Mouse (Mus musculus) heart, embryonic 12.5 days (tissue): ENCODE data around the gene Gcc1. TPM values are rescaled to one million over a fixed set of nuclear protein-coding genes. Genes with fewer than 3 reads are reported as not detected.

ENCODE experiments used
- ATAC-seq: fragments of 200-750 bp; cut with Nextera tagmentation; 2 replicates; pipeline ENCODE4 v1.8.0; 2017; ENCODE audit warnings: moderate TSS enrichment, moderate library complexity; ENCODE audit not compliant: insufficient number of reproducible peaks, low FRiP score
- H3K27ac ChIP-seq: fragments of 300-500 bp; sonication (generic); 2 replicates; pipeline ENCODE4 v1.5.1; 2016; ENCODE audit warnings: mild to moderate bottlenecking, moderate library complexity; ENCODE audit not compliant: poor library complexity, severe bottlenecking
- H3K27me3 ChIP-seq: fragments of 300-500 bp; sonication (generic); replicated peaks from 2 replicates; pipeline ENCODE4 v1.6.1; 2016; ENCODE audit warnings: mild to moderate bottlenecking, moderate library complexity
- H3K36me3 ChIP-seq: fragments of 300-500 bp; sonication (generic); 2 replicates; pipeline ENCODE4 v1.6.1; 2016; ENCODE audit warnings: mild to moderate bottlenecking, moderate library complexity
- H3K4me1 ChIP-seq: fragments of 300-500 bp; sonication (generic); replicated peaks from 2 replicates; pipeline ENCODE4 v1.6.1; 2016; ENCODE audit warnings: mild to moderate bottlenecking
- H3K4me2 ChIP-seq: fragments of 300-500 bp; sonication (generic); 2 replicates; pipeline ENCODE4 v1.6.1; 2016; ENCODE audit warnings: mild to moderate bottlenecking, moderate library complexity
- H3K4me3 ChIP-seq: fragments of 300-500 bp; sonication (generic); 2 replicates; pipeline ENCODE4 v1.5.1; 2016; ENCODE audit warnings: mild to moderate bottlenecking
- H3K9ac ChIP-seq: fragments of 300-500 bp; sonication (generic); 2 replicates; pipeline ENCODE4 v1.6.1; 2016; ENCODE audit warnings: mild to moderate bottlenecking, moderate library complexity
- H3K9me3 ChIP-seq: fragments of 300-500 bp; sonication (generic); replicated peaks from 2 replicates; pipeline ENCODE4 v1.6.1; 2016; ENCODE audit warnings: mild to moderate bottlenecking, moderate library complexity
- WGBS: fragments of 180-500 bp; shearing (Covaris S2); methylation state at CpG from one replicate; pipeline ENCODE4 v1.1.7; 2016; 5-methylcytosine and 5-hydroxymethylcytosine counted together
- polyA plus RNA-seq: library from polyadenylated mRNA; unstranded; fragments of >200 nt; fragmentation: Nextera tagmentation; extraction: Ambion mirVana; gene quantifications from 2 replicates; pipeline ENCODE4 v1.2.1, GENCODE M21; 2016

Gcc1 gene
- polyA plus RNA-seq, 1 experiment from 2014 or later = 10.1 TPM

DNA sequence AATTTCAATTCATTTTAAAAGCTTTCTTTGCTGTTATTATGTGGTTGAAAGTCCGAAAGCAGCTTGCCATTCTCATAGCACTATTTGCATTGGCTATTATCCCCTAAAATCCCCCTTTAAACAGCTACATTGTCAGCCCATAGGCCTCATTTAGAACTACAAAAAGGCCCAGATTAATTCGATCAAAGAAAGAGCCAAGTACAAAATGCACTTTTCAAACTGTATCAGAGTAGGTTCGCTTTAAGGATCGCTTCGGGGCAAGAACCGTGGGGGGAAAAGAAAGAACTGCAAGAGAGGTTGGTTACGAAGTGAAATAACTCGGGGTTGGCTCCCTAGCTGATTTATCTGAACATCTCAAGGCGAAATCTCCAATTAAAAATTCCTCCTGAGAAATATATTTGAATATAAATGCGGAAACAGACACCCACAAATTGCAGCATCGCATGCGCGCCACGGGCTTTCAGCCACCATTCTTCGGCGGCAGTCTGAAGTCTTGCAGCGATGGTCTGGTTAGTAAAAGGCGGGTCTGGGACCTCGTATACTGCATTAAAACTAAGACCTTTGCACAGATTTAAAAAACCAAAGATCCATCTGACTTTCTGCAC, 31.2 kb downstream of the Gcc1 start:
- peak overlapping the region; percentile 73 for H3K4me2 ChIP-seq
- H3K36me3 ChIP-seq = no peaks in the 10 kb centered on the region
- H3K9me3 ChIP-seq = peaks cover 13% of the 10 kb centered on the region; the same call in 1 of the 2 replicates
- H3K4me3 ChIP-seq = peak overlapping the region; percentile 44
- H3K9ac ChIP-seq = no peak overlapping the region
- H3K4me1 ChIP-seq = 0 out of 2 replicates have a peak, but pooled peaks cover 4% of the 10 kb centered on the region
- no peak overlapping the region for H3K27ac ChIP-seq
- WGBS = 3% methylated on average over 19 of the region's 19 CpGs
- ATAC-seq = no peak
- H3K27me3 ChIP-seq = peaks cover 60% of the 10 kb centered on the region

DNA sequence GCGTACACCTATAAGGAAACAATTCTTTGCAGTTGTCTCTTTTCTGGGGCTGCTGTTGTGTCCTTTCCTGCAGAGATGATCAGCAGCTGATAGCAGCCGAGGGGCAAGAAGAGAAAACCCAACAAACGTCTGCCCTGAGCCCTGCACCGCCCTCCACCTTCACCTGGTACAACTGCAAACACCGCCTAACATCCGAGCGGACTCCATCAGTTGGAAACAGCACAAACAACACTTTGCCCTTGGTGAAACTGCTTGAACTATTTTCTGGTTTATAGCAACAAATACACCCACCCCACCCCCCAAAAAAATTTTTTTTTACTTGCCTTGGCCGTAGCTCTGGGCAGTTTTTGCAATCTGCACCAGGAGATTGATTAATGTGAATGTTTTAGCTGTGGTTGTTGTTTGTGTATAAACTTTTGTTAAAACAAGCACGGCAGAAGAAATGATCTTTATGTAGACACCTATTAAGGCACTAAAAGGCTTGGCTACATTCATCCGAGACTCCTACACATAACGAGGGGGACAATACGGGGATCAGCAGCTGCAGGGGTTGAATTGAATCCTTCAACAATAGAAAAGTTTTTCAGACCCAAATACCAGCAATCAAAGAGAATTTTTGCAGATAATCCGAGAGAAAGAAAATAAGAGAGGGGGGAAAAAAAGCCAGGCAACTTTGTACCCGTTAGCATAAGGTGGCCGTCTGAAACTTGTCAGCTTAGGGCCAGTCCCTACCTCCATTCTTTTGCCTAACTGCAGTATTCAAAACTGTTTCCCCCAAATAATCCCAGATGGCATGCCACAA, 31.9 kb downstream of the Gcc1 start:
- H3K4me2 ChIP-seq = peak overlapping the region; percentile 73
- H3K9ac ChIP-seq = no peak overlapping the region
- H3K4me1 ChIP-seq = 0 out of 2 replicates have a peak, but pooled peaks cover 4% of the 10 kb centered on the region
- H3K27me3 ChIP-seq = peaks cover 61% of the 10 kb centered on the region
- H3K27ac ChIP-seq = no peak overlapping the region
- WGBS = 32% methylated on average over 15 of the region's 15 CpGs
- ATAC-seq = no peak
- H3K36me3 ChIP-seq = no peaks in the 10 kb centered on the region
- H3K4me3 ChIP-seq = peak overlapping the region; percentile 44; the same call in 1 of the 2 replicates
- peaks cover 13% of the 10 kb centered on the region; the same call in 1 of the 2 replicates for H3K9me3 ChIP-seq

DNA sequence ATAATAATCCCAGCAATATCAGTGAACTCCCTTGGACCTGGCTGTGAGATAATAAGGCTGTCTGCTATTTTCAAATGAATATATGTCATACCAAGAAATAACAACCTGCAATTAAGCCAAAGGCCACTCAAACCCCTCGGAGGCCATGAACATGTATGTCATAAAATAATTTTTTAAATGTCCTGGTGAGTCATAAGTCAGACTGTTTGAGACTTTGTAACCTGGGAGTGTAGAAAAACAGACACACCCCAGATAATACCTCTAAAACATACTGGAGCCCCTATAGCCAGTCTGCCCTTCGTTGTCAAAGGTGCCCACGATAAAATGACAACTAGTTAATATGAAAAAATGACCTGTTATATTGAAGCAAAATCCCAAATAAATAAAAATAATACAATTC, 39.2 kb downstream of the Gcc1 start:
- no peak overlapping the region for H3K4me3 ChIP-seq
- no peaks in the 10 kb centered on the region for H3K4me1 ChIP-seq
- 82% methylated on average over 3 of the region's 3 CpGs for WGBS
- H3K27ac ChIP-seq = no peak overlapping the region
- ATAC-seq = no peak
- no peak overlapping the region for H3K9ac ChIP-seq
- H3K9me3 ChIP-seq = no peaks in the 10 kb centered on the region
- H3K4me2 ChIP-seq = no peak overlapping the region
- H3K36me3 ChIP-seq = no peaks in the 10 kb centered on the region
- H3K27me3 ChIP-seq = peaks cover 14% of the 10 kb centered on the region

DNA sequence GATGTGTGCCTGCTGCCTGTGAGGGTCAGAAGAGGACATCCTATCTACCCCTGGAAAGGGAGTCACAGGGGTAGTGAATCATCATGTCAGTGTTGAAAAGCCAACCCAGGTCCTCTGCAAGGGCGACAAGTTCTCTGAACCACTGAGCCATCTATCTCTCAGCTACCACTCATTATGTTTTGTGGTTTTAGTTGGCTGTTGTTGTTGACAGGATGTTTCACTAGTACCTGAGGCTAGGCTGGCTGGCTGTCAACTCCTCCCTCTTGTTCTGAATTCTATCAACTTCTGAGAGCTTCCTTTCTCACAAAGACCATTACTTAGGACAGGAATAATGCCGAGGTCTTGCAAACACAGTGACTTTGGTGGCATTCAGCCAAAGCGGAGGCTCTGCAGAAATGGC, 43.0 kb downstream of the Gcc1 start:
- H3K27me3 ChIP-seq = no peaks in the 10 kb centered on the region
- no peak overlapping the region for H3K4me2 ChIP-seq
- no peaks in the 10 kb centered on the region for H3K9me3 ChIP-seq
- H3K4me3 ChIP-seq = no peak overlapping the region
- 67% methylated on average over 3 of the region's 3 CpGs for WGBS
- no peak for ATAC-seq
- no peak overlapping the region for H3K27ac ChIP-seq
- H3K9ac ChIP-seq = no peak overlapping the region
- no peaks in the 10 kb centered on the region for H3K4me1 ChIP-seq
- no peaks in the 10 kb centered on the region for H3K36me3 ChIP-seq

DNA sequence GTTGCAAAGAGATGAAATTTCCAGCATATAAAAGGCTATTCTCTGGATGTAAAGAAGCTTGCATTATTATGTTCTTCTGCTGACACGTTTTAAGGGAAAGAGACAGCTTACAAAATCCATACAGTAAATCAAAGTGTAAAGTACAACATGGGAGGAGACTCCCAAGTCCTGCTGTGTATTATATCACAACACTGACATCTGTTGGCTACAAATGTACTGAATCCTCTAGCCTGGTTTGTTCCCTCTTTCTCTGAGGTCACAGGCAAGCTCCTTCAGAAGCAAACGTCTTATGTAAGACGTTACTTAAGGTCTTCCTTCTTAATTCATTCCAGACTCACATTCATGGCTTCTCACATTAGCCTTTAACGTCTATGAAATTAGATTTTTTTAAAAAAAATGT, 46.2 kb downstream of the Gcc1 start:
- WGBS = 54% methylated on average over 4 of the region's 4 CpGs
- no peak overlapping the region for H3K4me3 ChIP-seq

DNA sequence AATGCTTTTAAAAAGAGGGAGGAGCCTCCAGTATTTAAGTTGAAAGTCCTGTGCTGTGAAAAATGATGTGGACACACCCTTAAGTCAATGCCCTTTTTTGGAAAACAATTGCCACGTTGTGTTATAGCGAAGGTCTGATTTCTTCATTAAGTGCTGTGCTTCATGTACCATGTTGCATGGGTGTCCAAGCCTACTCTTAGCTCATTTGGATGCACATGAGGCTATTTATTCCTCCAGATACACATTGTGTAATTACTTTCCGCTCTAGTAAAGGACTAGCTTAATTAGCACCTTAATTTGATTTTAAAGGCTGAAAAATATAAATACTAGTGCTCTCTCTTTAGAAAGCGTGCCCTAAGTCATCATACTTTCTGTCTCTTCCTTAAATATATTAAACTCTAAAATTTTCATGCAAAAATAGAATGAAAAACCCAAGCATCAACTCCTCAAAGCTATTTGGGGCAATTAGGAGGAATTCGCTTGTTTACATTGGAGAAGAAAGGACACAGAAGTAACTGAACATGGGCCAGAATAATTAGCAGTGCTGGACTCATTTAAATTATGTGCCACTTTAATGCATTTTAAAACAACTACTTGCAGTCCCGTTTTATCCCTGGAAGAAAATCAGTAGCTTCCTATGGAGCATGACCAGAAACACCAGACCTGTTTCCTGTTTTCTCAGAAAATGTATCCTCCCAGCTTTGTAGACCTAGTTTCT, 58.1 kb downstream of the Gcc1 start:
- ATAC-seq = no peak
- Histone ChIP-seq H3K4me2 (no peak overlapping the region), H3K4me3 (no peak overlapping the region), H3K27me3 (no peaks in the 10 kb centered on the region), H3K27ac (no peak overlapping the region), H3K4me1 (no peaks in the 10 kb centered on the region), H3K9ac (no peak overlapping the region), H3K9me3 (no peaks in the 10 kb centered on the region), H3K36me3 (no peaks in the 10 kb centered on the region)
- 79% methylated on average over 6 of the region's 6 CpGs for WGBS

More for the DNA sequence above, 46.2 kb downstream of the Gcc1 start:
- Histone ChIP-seq H3K4me2 (no peak overlapping the region), H3K27me3 (no peaks in the 10 kb centered on the region), H3K27ac (no peak overlapping the region), H3K9me3 (no peaks in the 10 kb centered on the region), H3K36me3 (no peaks in the 10 kb centered on the region), H3K9ac (no peak overlapping the region), H3K4me1 (no peaks in the 10 kb centered on the region)
- no peak for ATAC-seq

DNA sequence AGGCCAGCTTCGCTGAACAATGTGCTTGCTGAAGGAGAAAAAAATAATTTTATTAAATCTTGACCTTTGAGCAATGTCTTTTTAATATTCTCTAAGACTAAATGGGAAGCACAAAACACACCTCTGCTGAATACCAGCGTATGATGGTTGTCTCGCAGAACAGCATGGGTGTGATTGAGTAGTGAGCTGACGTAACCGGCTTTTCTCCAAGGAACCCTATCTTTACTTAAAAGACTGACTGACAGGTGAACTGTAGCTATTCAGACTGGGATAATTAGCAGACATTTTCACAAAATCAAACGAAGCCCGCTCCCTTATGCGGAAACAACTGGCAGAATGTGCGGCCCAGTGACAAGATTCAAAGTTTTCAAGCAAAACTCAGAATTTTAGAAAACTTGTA, 60.6 kb downstream of the Gcc1 start:
- no peak overlapping the region for H3K4me2 ChIP-seq

More for the DNA sequence above, 60.6 kb downstream of the Gcc1 start:
- ATAC-seq = no peak
- Histone ChIP-seq H3K27me3 (no peaks in the 10 kb centered on the region), H3K4me1 (no peaks in the 10 kb centered on the region), H3K4me3 (no peak overlapping the region), H3K9ac (no peak overlapping the region), H3K36me3 (no peaks in the 10 kb centered on the region), H3K27ac (no peak overlapping the region), H3K9me3 (no peaks in the 10 kb centered on the region)
- WGBS = 85% methylated on average over 9 of the region's 9 CpGs

Other genes with a start within 250 kb of the Gcc1 start
- 16.8 and 17.1 TPM in 2 replicates for gene Zfp800, start 30.4 kb downstream of the Gcc1 start, polyA plus RNA-seq
- gene Arf5, start 4.8 kb downstream of the Gcc1 start, polyA plus RNA-seq = 239 TPM in 2 replicates
- gene Fscn3, start 601 bp downstream of the Gcc1 start, polyA plus RNA-seq = not detected in 2 replicates
- not detected in 2 replicates for gene Pax4, start 21.0 kb upstream of the Gcc1 start, polyA plus RNA-seq
- 95.2 and 98.3 TPM in 2 replicates for gene Snd1, start 46.7 kb upstream of the Gcc1 start, polyA plus RNA-seq